8 mouse cellular contexts compared by ENCODE assay signal in the genomic region with DNA sequence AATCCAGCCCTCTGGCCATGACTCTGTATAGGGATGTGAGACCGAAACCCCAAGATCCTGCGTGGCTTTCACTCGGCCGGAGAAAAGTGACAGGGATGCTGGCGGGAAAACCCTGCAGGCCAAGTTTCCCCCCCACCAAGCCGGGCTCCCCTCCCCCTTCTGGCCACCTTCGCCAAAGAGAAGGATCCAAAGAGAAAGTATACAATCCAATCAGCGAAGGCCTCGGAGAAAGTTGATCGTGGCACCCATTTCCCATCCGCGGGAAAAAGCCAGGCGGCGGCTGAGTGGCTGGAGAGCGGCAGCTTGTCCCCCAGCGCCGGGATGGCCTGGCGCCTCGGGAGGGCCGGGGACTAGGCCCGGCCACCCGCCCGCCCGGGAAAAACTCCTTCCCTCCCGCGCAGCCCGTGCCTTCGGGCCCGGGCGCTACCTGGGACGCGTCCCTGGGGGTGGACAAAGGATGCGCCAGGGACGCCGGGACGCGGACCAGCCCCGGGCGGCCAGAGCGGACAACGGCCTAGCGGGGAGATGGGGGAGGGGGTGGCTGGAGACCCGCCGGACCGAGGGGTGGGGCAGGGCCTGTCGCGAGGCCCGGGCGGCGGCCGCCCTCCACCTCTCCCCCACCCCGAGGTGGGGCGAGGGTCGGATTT. TPM values are rescaled to one million over a fixed set of nuclear protein-coding genes. Genes with fewer than 3 reads are reported as not detected.
DNase-seq lines count a peak whose midpoint lies in the region; ATAC-seq and TF ChIP-seq lines count a peak whose summit lies in the region.

No protein-coding gene starts in this region.

- H3K4me1 ChIP-seq in bone marrow macrophage, adult 2 months (ENCODE audit: control insufficient read depth, insufficient read depth, low read length), result peaks cover 7% of the 10 kb centered on the region
- H3K4me1 ChIP-seq in forebrain, embryonic 11.5 days (replicated peaks; ENCODE audit: control insufficient read depth, insufficient read depth, low read length), result peaks cover 3% of the 10 kb centered on the region; the same call in 1 of the 2 replicates

- H3K27me3 ChIP-seq in forebrain, embryonic 11.5 days (ENCODE audit: control insufficient read depth, insufficient read depth, low read length), result no peaks in the 10 kb centered on the region

- H3K27ac ChIP-seq in bone marrow macrophage, adult 2 months (ENCODE audit: insufficient read depth, low read depth, low read length), result peak overlapping the region; percentile 70
- H3K27ac ChIP-seq in forebrain, embryonic 11.5 days (ENCODE audit: low read depth, low read length), result peak overlapping the region; percentile 96

- peak; percentile 36 for DNase-seq in ES-CJ7 (ENCODE audit: low read depth, low spot score)
- peak; percentile 82 for DNase-seq in forebrain, embryonic 11.5 days (ENCODE audit: low spot score)
- DNase-seq in heart, postnatal 4 days, result peak; percentile 68
- DNase-seq in layer of hippocampus, postnatal 14 days (ENCODE audit: low spot score in 2 of 2), result peak; percentile 46
- peak; percentile 35 for DNase-seq in lung, postnatal 36 days
- peak; percentile 74 for DNase-seq in retina, postnatal 1 day
- DNase-seq in urinary bladder, postnatal 10 days (ENCODE audit: low spot score), result peak; percentile 13

- no peaks in the 10 kb centered on the region for H3K9me3 ChIP-seq in forebrain, embryonic 11.5 days (ENCODE audit: control insufficient read depth, low read length)

- TF ChIP-seq POLR2A in bone marrow macrophage, adult 2 months (IDR thresholded peaks at IDR 0.05; ENCODE audit: borderline replicate concordance, low read depth, low read length), result no peak

- WGBS in forebrain, embryonic 11.5 days, result under 1% methylated on average over 54 of the region's 54 CpGs

- no peak for TF ChIP-seq CTCF in bone marrow macrophage, adult 2 months (IDR thresholded peaks at IDR 0.05; ENCODE audit: low read depth, low read length)

- H3K9ac ChIP-seq in forebrain, embryonic 11.5 days (ENCODE audit: low read length), result peak overlapping the region; percentile 97

- H3K4me2 ChIP-seq in forebrain, embryonic 11.5 days (ENCODE audit: low read depth, low read length, severe bottlenecking), result peak overlapping the region; percentile 57

- peaks cover 4% of the 10 kb centered on the region; the same call in 1 of the 2 replicates for H3K36me3 ChIP-seq in forebrain, embryonic 11.5 days (ENCODE audit: control insufficient read depth, insufficient read depth, low read length)

- peak overlapping the region; percentile 95 for H3K4me3 ChIP-seq in bone marrow macrophage, adult 2 months (ENCODE audit: insufficient read depth, low read length)
- H3K4me3 ChIP-seq in forebrain, embryonic 11.5 days (ENCODE audit: low read depth, low read length), result peak overlapping the region; percentile 64

- peak; percentile 39 for ATAC-seq in forebrain, embryonic 11.5 days (replicated peaks; ENCODE audit: low FRiP score)

RNA-seq across cellular contexts. Expression of a gene that starts 0.7 kb away (rescaled TPM):
- 29.1 and 35.9 TPM in 2 replicates for polyA plus RNA-seq in bone marrow macrophage, adult 2 months (2012; ENCODE audit: insufficient read depth, insufficient read length, missing spikeins)
- polyA plus RNA-seq in forebrain, embryonic 11.5 days (2014; fragmentation: Nextera tagmentation; extraction: Ambion mirVana), result 124 and 127 TPM in 2 replicates
- 10 to 100 TPM; 85.4 to 89.8 TPM for total RNA-seq in heart, postnatal 4 days (2021)
- total RNA-seq in layer of hippocampus, postnatal 14 days (2021), result 100 to 1,000 TPM; 136 to 141 TPM

Comparison
In these comparisons a context has a peak if more than half of its experiments do, and no peak if none do; other contexts are left out.
1. Peak in every context shown above with its lines: DNase-seq, ATAC-seq, H3K4me3 ChIP-seq and H3K27ac ChIP-seq.
2. DNase-seq: peak in every context shown above with its lines; median percentile 82 in forebrain, embryonic 11.5 days; 74 in retina, postnatal 1 day; 68 in heart, postnatal 4 days; 46 in layer of hippocampus, postnatal 14 days; 36 in ES-CJ7; 35 in lung, postnatal 36 days; 13 in urinary bladder, postnatal 10 days.